Mouse (Mus musculus) heart, postnatal 36 days (tissue): ENCODE results near the gene Mars. TPM values are rescaled to one million over a fixed set of nuclear protein-coding genes. Genes with fewer than 3 reads are reported as not detected.

ENCODE experiments used
- DNase-seq, 2 experiments: peaks; one replicate each; pipeline ENCODE4 v3.0.0; 2021 to 2022
- intact Hi-C: fragments of 180-260 bp; cut with DNase I; formaldehyde crosslinking; loops from one replicate; pipeline ENCODE4 v1.15.1; 2025
- total RNA-seq, 2 experiments: library from RNA; stranded (reverse); gene quantifications; 2 replicates each; pipeline ENCODE4 v1.2.3; 2021

Mars gene
- total RNA-seq, 2 experiments from 2014 or later = 41.0 to 46.4 TPM

GRCm38 (mm10) chr10:127338930-127339682 lies 27.5 kb upstream of the Mars start:
- DNase-seq = peak; percentile 84 to 88
- intact Hi-C loops = loop anchor here (5.0 kb wide), 1 partner anchor 217 kb away; the partner anchor contains the start of gene Os9

DNA sequence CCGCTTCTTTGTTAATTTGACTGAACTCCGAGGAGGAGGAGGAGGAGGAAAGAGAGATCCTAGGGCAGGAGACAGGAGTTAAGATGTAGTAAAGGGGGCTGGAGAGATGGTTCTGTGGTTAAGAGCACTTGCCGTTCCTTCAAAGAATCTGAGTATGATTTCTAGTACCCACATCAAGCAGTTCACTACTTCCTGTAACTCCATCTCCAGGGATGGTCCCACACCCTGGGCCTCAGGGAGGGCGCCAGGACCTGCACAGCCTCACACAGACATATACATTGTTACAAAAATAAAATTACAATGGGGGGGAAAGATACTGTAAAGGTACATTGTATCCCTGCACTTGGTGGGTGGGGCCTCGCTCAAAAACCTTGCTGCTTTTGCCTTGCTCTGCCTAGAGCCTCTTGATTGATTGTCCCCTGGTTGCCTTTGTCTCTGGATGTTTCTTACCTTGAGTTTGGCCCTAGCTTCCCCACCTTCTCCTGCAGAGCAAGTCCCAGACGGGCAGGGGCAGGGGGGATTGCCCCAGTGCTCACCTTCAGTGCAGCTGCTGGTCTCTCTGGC lies 26.0 kb upstream of the Mars start:
- intact Hi-C loops = loop anchor here (5.0 kb wide), 1 partner anchor 215 kb away; the partner anchor contains the start of gene Os9
- no peak for DNase-seq

DNA sequence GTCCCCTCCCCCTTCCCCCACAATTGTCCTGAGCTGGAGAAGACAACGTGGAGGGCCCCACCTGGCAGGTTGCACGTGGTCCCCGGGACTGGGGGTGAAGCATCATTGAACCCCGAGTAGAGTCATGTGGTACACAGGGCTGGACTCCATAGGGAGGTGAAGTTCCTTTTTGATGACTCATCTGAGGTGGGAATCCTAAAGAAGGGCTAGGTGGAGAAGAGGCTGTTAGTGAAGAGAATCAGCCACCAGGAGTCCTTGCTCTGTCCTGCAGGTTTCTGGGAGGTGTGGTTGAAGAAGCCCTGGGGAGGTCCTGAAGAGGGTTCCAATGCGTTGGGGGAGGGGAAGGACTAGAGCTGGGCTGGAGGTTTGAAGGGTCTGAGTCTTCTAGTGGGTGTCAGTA lies 25.4 kb upstream of the Mars start:
- DNase-seq = no peak
- intact Hi-C loops = loop anchor here (5.0 kb wide), 1 partner anchor 215 kb away; the partner anchor contains the start of gene Os9

GRCm38 (mm10) chr10:127335271-127335670 lies 23.7 kb upstream of the Mars start:
- no peak for DNase-seq
- intact Hi-C loops = loop anchor here (5.0 kb wide), 1 partner anchor 213 kb away; the partner anchor contains the start of gene Os9

GRCm38 (mm10) chr10:127333152-127333551 lies 21.6 kb upstream of the Mars start:
- intact Hi-C loops = no loop called here
- DNase-seq = no peak

- intact Hi-C loops = no loop called here
- no peak for DNase-seq
Observed at GRCm38 (mm10) chr10:127332211-127332874, 20.8 kb upstream of the Mars start.

GRCm38 (mm10) chr10:127330212-127330611 lies 18.6 kb upstream of the Mars start:
- DNase-seq = no peak
- intact Hi-C loops = no loop called here

GRCm38 (mm10) chr10:127327461-127328145 lies 16.0 kb upstream of the Mars start:
- DNase-seq = no peak
- intact Hi-C loops = no loop called here

GRCm38 (mm10) chr10:127326828-127327227 lies 15.2 kb upstream of the Mars start:
- intact Hi-C loops = no loop called here
- peak in 1 of 2 experiments; percentile 43 for DNase-seq

DNA sequence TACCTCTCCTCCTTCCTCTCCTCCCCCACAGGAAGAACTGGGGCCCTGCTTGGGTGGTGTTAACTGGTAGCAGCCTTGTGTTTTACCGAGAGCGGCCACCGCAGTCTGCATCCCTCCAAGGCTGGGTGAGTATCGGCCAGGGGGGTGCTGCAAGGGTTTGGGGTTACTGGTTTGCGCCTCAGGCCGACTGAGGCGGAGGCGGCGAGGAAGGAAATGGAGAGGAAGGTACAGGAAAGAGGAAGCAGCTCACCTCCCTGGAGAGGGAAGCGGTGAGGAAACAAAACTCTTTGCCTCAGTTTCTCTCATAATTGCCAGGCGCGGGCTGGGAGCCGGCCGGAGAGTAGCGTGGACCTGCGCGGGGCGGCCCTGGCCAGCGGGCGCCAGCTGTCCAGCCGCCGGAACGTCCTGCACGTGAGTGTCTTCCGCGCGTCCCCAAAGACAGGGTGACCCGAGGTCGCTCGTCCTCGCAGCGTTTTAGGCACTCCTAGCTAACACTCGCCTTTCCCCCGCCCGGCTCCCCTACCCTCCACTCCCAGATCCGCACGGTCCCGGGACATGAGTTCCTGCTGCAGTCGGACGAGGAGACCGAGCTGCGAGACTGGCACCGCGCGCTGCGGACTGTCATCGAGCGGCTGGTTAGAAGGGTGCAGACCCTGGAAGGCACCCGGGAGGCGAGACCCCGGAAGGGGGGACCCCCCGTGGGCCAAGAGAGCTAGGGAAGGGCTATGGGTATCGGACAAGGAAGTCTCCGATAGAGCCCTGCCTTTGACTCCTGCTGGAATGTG lies 14.6 kb upstream of the Mars start:
- intact Hi-C loops = no loop called here
- peak; percentile 35 to 45 for DNase-seq

- intact Hi-C loops = no loop called here
- DNase-seq = no peak
Observed at GRCm38 (mm10) chr10:127325454-127326016, 13.9 kb upstream of the Mars start.

GRCm38 (mm10) chr10:127324495-127324894 lies 12.9 kb upstream of the Mars start:
- peak; percentile 26 to 48 for DNase-seq
- intact Hi-C loops = no loop called here

- peak; percentile 21 to 35 for DNase-seq
- intact Hi-C loops = no loop called here
Observed at GRCm38 (mm10) chr10:127323131-127323855, 11.7 kb upstream of the Mars start.

- DNase-seq = no peak
- intact Hi-C loops = no loop called here
Observed at GRCm38 (mm10) chr10:127322669-127323068, 11.1 kb upstream of the Mars start.

DNA sequence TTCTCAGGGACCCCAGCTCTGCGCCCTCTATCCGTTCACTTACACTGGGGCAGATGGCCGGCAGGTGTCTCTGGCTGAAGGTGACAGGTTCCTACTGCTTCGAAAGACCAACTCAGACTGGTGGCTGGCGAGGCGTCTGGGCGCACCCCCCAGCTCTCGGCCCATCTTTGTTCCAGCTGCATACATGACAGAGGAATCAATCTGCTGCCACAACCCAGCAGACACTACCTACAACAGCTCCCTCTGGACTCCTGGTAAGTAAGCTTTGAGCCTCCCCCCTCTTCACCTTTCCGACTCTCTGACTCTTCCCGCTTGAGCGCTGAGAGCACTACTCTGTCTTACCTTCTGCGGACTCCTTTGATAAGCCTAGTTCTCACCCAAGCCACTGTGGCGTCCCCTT lies 10.6 kb upstream of the Mars start:
- no peak for DNase-seq
- intact Hi-C loops = no loop called here

GRCm38 (mm10) chr10:127321621-127322020 lies 10.0 kb upstream of the Mars start, which contains the start of gene Arhgap9:
TSS of gene Arhgap9 (plus strand) at chr10:127321964.
- intact Hi-C loops = no loop called here
- no peak for DNase-seq

GRCm38 (mm10) chr10:127319969-127320368 lies 8.4 kb upstream of the Mars start:
- DNase-seq = no peak
- intact Hi-C loops = no loop called here

DNA sequence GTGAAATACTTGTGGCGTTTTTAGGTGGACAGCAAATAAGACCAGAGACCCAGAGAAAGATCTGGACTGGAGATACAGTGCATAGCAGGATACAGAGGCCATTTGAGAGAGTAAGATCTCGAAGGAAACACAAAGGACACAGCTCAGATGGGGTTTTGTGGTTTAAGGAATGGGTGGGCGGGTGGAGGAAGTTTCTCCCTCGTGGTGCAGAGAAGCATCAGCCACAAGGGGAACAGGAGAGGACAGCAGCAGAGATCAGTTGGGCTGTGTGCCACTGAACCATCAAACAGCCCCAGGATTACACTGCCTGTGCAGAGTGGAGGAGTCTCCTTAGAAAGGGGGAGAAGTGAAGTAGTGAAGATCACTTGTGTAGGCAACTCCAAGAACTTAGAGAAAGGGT lies 6.4 kb upstream of the Mars start:
- no peak for DNase-seq
- intact Hi-C loops = no loop called here

DNA sequence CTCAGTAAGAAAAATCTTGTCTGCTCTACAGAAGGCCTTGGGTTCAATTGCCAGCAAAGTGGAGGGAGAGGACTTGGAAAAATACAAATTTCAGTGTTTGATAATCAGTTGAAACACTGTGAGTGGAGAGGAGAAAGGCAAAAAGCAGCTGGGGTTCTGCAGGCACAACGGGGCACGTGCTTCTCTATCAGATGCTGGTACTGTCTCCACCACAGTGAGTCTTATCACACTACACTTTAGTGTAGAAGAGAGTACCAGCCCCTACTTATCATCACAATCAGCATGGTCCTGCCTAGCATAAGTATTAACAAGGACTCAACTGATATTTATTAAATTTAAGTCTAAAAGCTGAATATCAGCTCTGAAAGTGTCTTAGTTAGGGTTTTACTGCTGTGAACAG lies 5.7 kb upstream of the Mars start:
- DNase-seq = no peak
- intact Hi-C loops = no loop called here
